Mouse (Mus musculus) fat pad, adult 2 months (tissue): ENCODE measurements around the gene Carnmt1.

ENCODE experiments used
- DNase-seq: peaks from one replicate; pipeline ENCODE4 v3.0.0-alpha.2; 2011; ENCODE audit warnings: low read depth, low spot score; ENCODE audit errors: extremely low read depth

Gene Carnmt1

DNA sequence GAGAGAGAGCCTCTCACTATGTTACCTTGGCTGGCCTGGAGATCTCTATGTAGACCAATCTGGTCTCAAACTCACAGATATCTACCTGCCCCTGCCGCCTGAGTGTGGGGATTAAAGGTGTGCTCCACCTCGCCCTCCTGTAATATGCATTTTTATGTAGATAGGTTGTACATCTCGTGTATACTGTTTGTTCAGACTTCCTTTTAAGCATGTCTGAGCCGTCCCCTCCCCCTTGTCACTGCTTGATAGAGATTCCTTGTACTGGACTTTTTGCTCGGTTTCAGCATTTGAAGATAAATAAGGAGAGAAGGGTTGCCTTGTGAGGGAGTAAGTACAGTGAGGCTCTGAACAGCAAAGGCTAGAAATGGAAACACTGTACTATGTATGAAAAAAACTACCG, 17.5 kb upstream of the Carnmt1 start:
- no peak for DNase-seq

DNA sequence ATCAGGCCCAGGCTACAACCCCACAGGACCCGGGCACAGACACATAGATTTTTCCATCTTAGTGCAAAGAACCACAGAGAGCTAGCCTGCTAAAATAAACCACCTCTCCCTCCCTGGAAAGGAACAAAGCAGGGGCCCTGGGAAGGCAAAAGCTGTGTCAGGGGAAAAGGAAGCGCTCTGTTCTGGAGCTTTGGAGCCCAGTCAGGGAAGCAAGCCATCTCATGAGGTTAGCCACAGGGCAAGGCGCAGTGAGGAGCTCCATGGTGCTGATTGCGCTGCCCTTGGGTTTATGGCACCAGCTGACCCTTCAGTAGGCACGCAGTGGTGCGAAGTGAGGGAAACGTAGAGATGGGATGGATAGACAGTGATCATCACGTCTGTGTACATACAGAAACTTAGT, 16.2 kb upstream of the Carnmt1 start:
- no peak for DNase-seq

DNA sequence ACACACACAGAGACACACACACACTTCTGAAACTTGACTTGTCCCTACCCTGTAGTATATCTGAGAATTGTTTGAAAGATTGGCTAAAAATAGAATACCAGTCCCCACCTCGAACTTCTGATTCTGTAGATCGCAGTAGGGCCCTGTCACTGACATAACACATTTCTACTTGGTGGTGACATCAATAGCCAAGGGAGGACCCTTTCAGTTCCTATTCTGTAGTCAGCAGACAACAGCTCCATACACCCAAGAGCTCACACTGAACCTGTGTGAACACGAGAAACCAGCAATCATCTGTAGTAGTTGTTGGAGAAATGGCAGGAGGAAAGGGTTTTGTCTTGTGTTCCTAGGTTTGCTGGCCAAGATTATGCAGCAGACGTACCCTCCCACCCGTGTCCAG, 15.6 kb upstream of the Carnmt1 start:
- no peak for DNase-seq

DNA sequence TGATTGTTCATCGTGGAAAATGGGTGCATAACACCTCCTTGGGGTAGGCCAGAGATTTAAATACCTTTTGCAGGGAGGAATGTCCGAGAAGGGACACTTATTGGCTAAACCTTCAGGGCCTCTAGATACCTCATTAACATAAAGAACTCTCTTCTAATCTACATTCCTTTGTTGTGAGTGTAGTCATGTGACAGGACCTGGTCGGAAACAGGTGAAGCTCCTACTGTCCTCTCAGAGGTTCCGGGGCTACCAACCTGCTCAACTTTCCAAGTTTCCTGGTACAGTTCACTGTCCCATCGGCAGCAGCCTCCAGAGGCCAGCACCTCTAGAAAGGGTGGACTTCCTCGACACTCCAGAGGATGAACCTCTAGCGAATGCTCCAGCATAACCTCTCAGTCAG, 14.6 kb upstream of the Carnmt1 start:
- no peak for DNase-seq

DNA sequence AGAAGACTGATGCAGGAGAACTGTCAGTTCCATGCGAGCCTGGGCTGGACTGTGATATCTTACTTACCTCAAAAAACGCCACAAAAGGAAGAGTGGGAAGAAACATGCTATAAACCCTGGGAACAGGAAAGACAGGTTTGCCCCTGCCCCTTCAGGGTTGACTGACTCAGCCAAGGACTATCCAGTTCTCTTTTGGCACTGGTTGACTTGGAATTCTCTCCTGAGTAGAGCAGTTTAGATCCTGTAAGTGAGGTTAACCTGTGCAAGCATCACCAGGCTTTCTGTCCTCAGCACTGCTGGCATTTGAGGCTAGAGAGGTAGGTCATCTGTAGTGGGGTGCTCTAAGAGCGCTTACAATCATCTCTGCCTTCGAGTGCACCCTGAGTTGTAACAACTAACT, 12.1 kb upstream of the Carnmt1 start:
- DNase-seq = peak; percentile 73

DNA sequence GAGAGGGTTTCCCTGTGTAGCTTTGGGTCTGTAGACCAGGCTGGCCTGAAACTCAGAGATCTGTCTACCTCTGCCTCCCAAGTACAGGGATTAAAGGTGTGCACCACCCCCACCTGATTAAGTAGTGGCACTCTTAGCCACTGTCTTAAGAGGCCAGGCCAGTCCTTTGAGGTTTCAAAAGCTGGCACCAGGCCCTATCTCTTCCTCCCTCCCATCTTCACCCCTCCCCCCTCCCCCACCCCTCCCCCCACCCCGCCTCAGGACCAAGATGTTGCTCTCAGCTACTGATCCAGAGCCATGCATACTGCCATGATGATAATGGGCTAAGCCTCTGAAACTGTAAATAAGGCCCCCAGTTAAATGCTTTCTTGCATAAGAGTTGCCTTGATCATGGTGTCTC, 11.2 kb upstream of the Carnmt1 start:
- no peak for DNase-seq

DNA sequence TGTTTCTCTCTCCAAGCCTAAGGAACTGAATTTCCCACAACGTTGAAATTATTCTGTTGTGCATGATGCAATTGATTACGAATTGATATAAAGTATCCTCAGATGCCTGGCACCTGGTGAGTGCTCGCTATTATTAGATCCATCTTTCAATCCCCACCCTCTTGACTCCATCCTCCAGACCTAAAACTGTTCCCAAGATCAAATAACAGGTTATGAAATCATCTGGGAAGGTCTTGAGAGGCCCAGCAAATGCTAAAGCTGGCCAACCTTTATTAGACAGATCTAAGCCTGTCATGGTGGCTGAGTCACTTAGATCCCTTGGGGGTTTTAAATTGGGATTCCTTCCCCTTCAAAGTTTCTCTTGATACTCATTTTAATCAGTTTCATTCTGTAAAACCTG, 10.1 kb upstream of the Carnmt1 start:
- no peak for DNase-seq

DNA sequence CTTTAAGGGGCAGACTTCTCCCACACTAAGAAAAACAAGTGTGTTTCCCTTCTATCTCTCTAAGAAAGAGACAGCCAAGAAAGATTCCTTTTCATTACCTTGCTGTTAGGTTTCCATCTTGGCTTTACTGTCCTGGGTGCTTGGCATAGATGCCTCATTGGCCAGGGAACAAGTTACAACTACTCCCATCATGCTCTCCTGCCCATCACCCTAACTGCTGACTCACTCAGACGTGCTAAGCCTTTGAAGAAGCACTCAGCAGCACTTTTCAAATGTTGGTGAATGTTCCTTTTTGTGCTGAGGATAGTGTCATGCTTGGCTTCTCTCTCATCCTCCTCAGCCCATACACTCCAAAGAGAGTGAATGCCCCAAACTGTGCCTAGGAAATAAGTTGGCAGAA, 8.9 kb upstream of the Carnmt1 start:
- DNase-seq = no peak

DNA sequence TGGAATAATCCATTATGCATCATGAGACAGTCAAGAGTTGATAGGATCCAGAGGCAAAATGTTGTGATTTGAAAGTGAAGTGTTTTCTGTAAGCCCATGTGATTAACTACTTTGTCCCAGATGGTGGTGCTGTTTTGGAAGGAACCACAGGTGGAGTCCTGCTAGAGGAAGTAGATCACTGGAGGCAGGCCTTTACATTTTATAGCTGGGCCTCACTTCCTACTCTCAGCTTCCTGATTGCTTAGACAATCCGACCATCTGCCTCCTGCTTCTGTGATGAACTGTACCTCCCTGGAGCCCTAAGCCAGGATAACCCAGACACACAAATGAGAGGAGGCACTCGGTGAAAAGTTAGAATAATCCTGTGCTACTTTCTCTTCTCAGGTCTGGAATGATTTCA, 6.7 kb upstream of the Carnmt1 start:
- no peak for DNase-seq

DNA sequence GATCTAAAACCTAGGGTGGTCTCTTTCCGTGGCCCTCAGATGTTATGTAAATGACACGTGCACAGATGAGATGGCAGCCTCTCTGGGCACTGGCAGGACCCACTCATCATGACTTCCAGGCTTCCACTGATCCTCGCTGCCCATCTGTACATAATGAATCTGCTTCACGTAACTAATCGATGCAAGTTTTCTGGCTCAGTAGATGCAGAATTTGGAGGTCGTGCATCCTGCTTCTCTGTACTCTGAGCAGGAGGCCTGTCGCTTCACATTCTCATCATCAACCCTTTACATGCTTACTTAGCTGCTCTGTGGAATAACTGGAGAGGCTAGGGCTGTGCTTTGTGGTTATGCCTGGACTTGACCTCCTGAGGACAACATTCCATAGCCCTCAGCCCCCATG, 3.6 kb upstream of the Carnmt1 start:
- DNase-seq = no peak

DNA sequence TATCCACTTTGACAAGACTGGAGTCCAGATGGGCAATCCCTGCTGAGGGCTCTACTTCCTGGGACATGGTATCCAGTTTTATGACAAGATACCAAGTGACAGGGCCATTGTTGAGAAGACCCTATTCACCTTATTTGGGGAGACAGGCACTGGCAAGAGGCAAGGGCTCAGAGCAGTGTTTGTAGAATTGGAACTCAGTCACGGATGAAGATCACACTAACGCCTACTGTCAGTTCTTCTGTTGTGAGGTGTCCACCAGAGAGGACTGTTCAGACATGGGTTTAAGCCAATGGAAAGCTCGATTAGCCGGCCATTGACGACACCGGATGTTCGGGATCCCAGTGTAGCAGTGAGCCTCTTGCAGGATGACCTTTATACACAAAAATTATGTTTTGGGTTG, 1.0 kb upstream of the Carnmt1 start:
- no peak for DNase-seq

DNA sequence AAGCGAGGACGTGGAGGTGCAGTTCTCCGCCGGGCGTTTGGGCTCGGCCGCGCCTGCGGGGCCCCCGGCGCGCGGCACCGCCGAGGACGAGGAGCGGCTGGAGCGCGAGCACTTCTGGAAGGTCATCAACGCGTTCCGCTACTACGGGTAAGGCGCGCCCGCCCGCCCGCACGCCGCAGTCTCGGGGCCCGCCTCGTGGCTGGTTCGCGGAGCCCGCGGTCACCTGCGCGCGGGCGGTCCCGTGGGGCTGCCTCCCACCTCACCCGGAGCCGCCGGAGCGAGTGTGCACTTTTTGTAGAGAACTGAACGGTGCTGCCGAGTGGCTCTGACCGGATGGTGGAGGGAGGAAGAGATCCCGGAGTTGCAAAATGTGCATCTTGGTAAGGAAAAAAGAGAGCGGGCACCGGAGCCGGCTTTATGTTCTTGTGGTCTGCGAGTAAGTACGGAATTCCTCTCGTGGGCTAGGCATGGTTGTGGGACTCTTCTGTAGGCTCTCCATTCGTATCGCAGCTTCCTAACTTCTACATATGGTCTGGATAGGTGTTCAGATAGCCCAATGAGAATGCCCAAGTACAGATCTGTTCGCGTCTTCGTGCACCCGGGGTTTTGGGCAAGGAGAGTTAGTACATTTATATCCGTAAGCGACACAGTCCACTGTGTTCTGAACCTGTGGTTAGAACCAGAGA, 635 bp downstream of the Carnmt1 start:
- no peak for DNase-seq

DNA sequence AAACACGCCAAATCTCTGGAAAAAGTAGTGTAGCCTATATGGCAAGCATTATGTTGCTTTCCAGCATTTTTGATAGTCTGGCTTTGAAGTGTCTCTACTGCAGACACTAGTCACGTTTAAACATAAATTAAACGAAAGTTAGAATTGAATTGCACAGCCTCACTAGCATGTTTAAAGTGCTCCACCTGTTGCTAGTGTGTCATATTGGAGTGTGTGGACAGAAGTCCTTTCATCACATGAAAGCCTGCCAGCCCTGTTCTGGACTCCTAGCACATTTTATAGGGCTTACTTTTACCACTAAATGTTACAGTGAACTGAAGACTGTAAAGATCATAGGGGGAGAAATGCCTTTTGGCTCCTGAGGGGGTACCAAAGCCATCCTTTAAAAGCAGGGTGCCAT, 1.9 kb downstream of the Carnmt1 start:
- no peak for DNase-seq

DNA sequence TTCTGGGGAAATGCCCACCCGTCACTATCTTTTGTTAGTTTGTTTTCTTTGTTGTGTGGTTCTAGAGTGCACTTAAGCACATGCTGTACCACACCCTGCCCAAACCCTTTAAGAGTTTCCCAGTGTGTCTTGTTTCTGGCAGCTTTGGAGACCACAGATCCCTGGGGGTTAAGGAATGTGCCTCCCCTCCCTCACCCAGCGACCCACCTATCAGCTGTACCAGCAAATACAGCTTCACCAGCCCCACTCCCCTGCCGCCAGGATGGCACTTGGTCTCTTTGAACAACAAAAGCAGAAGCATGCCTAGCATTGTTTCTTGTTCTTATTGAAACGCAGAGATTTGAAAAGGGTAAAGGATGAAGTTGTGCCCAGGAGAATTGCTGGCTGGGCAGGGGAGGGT, 2.6 kb downstream of the Carnmt1 start:
- DNase-seq = no peak

DNA sequence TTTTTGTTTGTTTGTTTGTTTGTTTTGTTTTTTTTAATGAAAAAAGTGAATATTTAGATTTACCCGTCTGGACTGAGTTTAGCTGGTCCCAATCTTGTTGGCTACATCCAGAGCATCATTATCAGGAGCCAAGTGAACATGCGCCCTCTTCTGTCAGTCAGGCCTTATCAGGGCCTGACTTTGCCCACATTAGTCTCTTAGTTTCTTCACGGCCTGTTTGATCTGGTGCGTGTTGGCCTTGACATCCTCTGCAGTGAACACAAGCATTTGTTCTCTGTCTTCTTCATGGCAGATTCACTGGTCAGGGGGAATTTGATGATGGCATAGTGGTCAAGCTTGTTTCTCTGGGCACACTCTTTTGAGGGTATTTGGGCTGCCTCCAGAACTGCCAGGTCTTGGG, 11.6 kb downstream of the Carnmt1 start:
- DNase-seq = no peak

DNA sequence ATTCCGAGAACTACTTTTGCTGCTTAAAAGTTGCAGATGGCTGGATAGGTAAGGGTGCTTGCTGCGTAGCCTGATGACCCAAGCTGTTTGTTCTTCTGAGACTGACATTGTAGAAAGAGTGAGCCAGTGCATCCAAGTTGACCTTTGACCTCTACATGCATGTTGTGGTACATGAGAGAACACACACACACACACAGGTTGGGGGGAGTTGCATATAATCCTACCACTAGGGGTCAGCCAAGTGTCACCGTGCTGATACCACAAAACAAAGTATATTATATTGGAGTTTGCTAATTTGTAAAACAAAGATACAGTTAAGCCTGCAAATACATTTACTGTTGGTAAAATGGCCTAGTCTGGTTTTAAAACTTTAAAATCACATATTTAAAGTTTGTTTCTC, 17.0 kb downstream of the Carnmt1 start:
- no peak for DNase-seq

DNA sequence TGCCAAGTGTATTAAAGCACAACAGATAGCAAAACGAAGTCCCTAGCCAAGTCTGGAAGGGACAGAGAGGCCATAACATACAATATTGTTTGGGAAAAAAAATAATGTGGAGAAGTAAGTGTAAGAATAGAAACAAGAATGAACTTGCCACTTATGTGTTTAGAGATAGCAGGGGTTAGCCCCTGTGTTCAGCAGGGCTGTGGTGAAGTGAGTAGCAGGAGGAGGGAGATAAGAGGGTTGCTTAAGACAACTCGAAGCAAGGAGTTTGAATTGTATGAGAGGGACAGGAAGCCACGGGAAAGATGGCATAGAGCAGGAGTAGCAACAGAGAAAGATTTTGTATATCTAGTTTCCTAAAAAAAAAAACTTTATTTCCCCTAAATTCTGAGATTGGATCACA, 21.6 kb downstream of the Carnmt1 start:
- DNase-seq = no peak

DNA sequence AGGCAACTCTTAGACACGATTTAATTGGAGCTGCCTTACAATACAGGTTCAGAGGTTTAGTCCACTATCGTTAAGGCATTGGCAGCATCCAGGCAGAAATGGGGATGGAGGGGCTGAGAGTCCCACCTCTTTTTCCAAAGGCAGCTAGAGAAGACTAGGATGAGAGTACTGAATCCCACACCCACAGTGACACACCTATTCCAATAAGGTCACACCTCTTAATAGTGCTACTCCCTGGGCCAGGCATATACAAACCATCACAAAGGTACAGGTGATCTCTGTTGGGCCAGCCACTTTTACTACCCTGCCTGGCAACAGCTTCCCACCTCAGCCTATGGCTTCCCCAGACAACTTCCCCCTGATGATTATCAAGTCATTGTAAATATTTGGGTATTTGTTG, 22.2 kb downstream of the Carnmt1 start:
- no peak for DNase-seq

DNA sequence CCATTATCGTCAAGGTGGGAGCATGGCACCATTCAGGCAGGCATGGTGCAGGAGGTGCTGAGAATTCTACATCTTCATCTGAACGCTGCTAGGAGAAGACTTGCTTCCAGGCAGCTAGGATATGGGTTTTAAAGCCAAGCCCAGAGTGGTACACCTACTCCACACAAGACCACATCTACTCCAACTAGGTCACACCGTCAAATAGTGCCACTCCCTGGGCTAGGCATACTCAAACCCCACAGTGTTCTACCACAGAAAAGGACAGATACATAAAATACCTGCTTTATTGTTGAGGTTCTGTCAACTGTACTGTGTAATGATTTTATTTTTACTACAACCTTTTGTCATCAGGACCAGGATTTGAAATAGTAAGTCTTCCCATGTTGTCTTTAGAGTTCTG, 24.6 kb downstream of the Carnmt1 start:
- DNase-seq = no peak

DNA sequence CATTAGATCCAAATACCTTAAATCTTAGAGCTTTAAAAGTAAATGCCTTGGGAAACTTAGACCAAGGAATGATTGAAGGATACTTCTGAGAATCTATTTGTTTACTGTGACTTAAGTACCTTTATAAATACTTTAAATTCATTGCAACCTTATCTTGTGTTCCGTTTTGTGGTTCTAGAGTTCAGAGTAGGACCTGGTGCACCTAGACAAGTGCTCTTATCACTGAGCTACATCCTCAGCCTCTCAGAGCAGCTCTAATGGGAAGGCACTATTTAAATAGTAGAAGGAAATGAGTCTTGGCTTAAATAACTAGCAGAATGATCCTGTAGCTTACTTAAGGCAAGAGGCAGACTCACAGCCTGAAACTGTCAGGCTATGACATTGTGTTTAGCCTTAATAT, 25.0 kb downstream of the Carnmt1 start:
- no peak for DNase-seq

DNA sequence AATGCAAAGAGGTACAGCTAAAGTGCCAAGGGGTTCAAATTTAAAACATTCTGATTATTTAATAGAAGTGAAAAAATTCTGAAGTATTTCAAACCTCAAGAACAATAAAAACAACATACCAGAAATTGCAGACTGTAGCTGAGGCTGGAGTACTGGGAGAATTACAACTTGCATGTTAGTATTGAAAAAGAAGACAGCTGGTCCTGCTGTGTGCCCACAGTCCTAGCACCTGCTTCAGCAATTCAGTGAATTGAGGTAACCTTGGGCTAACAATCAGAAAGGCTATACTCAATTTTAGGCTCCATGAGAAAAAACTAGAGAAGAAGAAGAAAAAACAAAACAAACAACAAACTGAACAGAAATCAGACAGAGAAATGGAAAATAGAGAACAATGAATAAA, 37.5 kb downstream of the Carnmt1 start:
- no peak for DNase-seq

DNA sequence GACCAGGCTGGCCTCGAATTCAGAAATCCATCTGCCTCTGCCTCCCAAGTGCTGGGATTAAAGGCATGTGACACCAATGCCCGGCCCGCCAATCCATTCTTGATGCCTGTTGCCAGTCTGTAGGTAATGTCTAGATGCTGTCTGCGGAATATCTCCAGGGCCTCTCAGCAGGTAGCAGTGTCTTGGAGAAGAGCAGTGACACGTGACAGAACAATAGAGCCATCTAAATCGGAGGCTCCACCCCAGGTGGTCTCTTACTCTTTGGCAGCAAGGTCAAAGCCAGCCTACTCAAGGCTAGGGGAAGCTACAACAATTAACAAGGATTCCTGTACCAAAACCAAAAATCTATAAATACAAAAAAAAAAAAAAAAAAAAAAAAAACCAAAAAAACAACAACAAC, 40.3 kb downstream of the Carnmt1 start:
- no peak for DNase-seq

DNA sequence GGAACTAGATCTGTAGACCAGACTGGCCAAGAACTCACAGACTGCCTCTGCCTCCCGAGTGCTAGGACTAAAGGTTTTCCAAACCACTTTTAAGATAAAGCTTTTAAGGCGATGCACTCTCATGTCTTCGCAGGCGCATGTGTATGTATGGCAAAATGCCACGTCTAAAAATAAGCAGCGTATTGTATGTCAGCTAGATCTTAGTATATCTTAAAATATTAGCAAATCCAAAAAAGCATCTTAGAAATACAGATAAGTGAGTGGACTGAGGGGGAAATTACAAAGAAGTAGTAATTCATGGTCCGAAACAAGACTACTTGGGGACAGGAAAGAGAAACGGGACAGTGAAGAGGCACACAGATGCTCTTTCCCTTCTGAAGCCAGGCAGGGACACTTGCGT, 41.0 kb downstream of the Carnmt1 start:
- DNase-seq = no peak
